8 mouse cellular contexts compared by ENCODE assay signal in genomic region chr6:34543303-34544206, GRCm38 (mm10). TPM values are rescaled to one million over a fixed set of nuclear protein-coding genes. Genes with fewer than 3 reads are reported as not detected.
A peak's percentile ranks its signal among the peaks of the same experiment; 100 is the strongest.
DNase-seq lines count a peak whose midpoint lies in the region; ATAC-seq and TF ChIP-seq lines count a peak whose summit lies in the region.

No protein-coding gene starts in this region.

- DNase-seq in lung, embryonic 14.5 days = peak; percentile 65
- DNase-seq in lung, postnatal 25 days (ENCODE audit: low spot score) = no peak
- peak; percentile 81 for DNase-seq in kidney, postnatal 0 days (ENCODE audit: low spot score)
- no peak for DNase-seq in gastrocnemius, postnatal 14 days
- no peak for DNase-seq in cerebellum, adult 9-10 months

- peaks cover 34% of the 10 kb centered on the region for H3K4me1 ChIP-seq in lung, embryonic 14.5 days (ENCODE audit: insufficient read depth)
- H3K4me1 ChIP-seq in forebrain, embryonic 13.5 days = peaks cover 13% of the 10 kb centered on the region
- no peaks in the 10 kb centered on the region for H3K4me1 ChIP-seq in kidney, postnatal 0 days (replicated peaks; ENCODE audit: insufficient read depth, low read length)
- peaks cover 10% of the 10 kb centered on the region for H3K4me1 ChIP-seq in small intestine, adult 2 months (ENCODE audit: control insufficient read depth, insufficient read depth, insufficient read length, low read length)
- no peaks in the 10 kb centered on the region for H3K4me1 ChIP-seq in liver, embryonic 12.5 days

- TF ChIP-seq CTCF in lung, embryonic 14.5 days (IDR thresholded peaks at IDR 0.05; ENCODE audit: low read depth) = no peak
- TF ChIP-seq CTCF in kidney, postnatal 0 days (IDR thresholded peaks at IDR 0.05; ENCODE audit: low read depth) = no peak
- TF ChIP-seq CTCF in small intestine, adult 2 months (IDR thresholded peaks at IDR 0.05; ENCODE audit: extremely low read depth, insufficient read length, insufficient replicate concordance, low read depth, low read length) = no peak

- H3K4me3 ChIP-seq in lung, embryonic 14.5 days (ENCODE audit: low read depth, low read length) = no peak overlapping the region
- H3K4me3 ChIP-seq in forebrain, embryonic 13.5 days = no peak overlapping the region
- no peak overlapping the region for H3K4me3 ChIP-seq in kidney, postnatal 0 days (replicated peaks; ENCODE audit: low read depth, low read length)
- peak overlapping the region; percentile 14; the same call in 1 of the 2 replicates for H3K4me3 ChIP-seq in small intestine, adult 2 months (ENCODE audit: low read depth, low read length)
- H3K4me3 ChIP-seq in liver, embryonic 12.5 days = no peak overlapping the region

- 19% methylated on average over 21 of the region's 21 CpGs for WGBS in lung, embryonic 14.5 days
- WGBS in forebrain, embryonic 13.5 days = 43% methylated on average over 21 of the region's 21 CpGs
- 45% methylated on average over 21 of the region's 21 CpGs for WGBS in kidney, postnatal 0 days
- 28% methylated on average over 21 of the region's 21 CpGs for WGBS in small intestine, adult 2 months
- 65% methylated on average over 21 of the region's 21 CpGs for WGBS in liver, embryonic 12.5 days (ENCODE audit: insufficient replicate concordance)

- H3K36me3 ChIP-seq in lung, embryonic 14.5 days (ENCODE audit: insufficient read depth) = no peaks in the 10 kb centered on the region
- no peaks in the 10 kb centered on the region for H3K36me3 ChIP-seq in forebrain, embryonic 13.5 days (ENCODE audit: poor library complexity, severe bottlenecking)
- H3K36me3 ChIP-seq in kidney, postnatal 0 days (ENCODE audit: insufficient read depth, low read length) = no peaks in the 10 kb centered on the region
- no peaks in the 10 kb centered on the region for H3K36me3 ChIP-seq in small intestine, adult 2 months (ENCODE audit: control insufficient read depth, insufficient read depth, low read length)
- H3K36me3 ChIP-seq in liver, embryonic 12.5 days = no peaks in the 10 kb centered on the region

- H3K9me3 ChIP-seq in lung, embryonic 14.5 days (ENCODE audit: low read depth, low read length) = no peaks in the 10 kb centered on the region
- no peaks in the 10 kb centered on the region for H3K9me3 ChIP-seq in forebrain, embryonic 13.5 days (replicated peaks)
- H3K9me3 ChIP-seq in kidney, postnatal 0 days (replicated peaks; ENCODE audit: low read length) = no peaks in the 10 kb centered on the region
- no peaks in the 10 kb centered on the region for H3K9me3 ChIP-seq in liver, embryonic 12.5 days (replicated peaks)

- peak overlapping the region; percentile 63 for H3K27ac ChIP-seq in lung, embryonic 14.5 days (ENCODE audit: low read depth)
- H3K27ac ChIP-seq in forebrain, embryonic 13.5 days = no peak overlapping the region
- no peak overlapping the region for H3K27ac ChIP-seq in kidney, postnatal 0 days
- H3K27ac ChIP-seq in small intestine, adult 2 months (ENCODE audit: insufficient read depth, low read depth, low read length) = peak overlapping the region; percentile 63
- no peak overlapping the region for H3K27ac ChIP-seq in liver, embryonic 12.5 days

- intact Hi-C loops in gastrocnemius, postnatal 14 days (cut with DNase I; ENCODE audit: low total_unique reads) = no loop called here

- H3K4me2 ChIP-seq in lung, embryonic 14.5 days = peak overlapping the region; percentile 51
- H3K4me2 ChIP-seq in forebrain, embryonic 13.5 days = peak overlapping the region; percentile 10; the same call in 1 of the 2 replicates
- peak overlapping the region; percentile 31; the same call in 1 of the 2 replicates for H3K4me2 ChIP-seq in kidney, postnatal 0 days (ENCODE audit: low read length)
- H3K4me2 ChIP-seq in liver, embryonic 12.5 days = no peak overlapping the region

- no peak for TF ChIP-seq POLR2A in small intestine, adult 2 months (IDR thresholded peaks at IDR 0.05; ENCODE audit: low read depth, low read length)

- no peaks in the 10 kb centered on the region for H3K27me3 ChIP-seq in lung, embryonic 14.5 days (ENCODE audit: insufficient read depth, low read length)
- H3K27me3 ChIP-seq in forebrain, embryonic 13.5 days = no peaks in the 10 kb centered on the region
- no peaks in the 10 kb centered on the region for H3K27me3 ChIP-seq in kidney, postnatal 0 days (ENCODE audit: insufficient read depth, low read length)
- no peaks in the 10 kb centered on the region for H3K27me3 ChIP-seq in small intestine, adult 2 months (ENCODE audit: control insufficient read depth, insufficient read depth, low read length)
- H3K27me3 ChIP-seq in liver, embryonic 12.5 days (replicated peaks) = peaks cover 12% of the 10 kb centered on the region; the same call in 1 of the 2 replicates

- ATAC-seq in lung, embryonic 14.5 days (ENCODE audit: insufficient read depth) = peak; percentile 60
- ATAC-seq in forebrain, embryonic 13.5 days = no peak
- ATAC-seq in kidney, postnatal 0 days (replicated peaks; ENCODE audit: low FRiP score, low read depth) = 0 out of 2 replicates have a peak, but pooled peaks have one; percentile 21
- ATAC-seq in liver, embryonic 12.5 days = no peak

- H3K9ac ChIP-seq in lung, embryonic 14.5 days = no peak overlapping the region
- no peak overlapping the region for H3K9ac ChIP-seq in forebrain, embryonic 13.5 days
- no peak overlapping the region for H3K9ac ChIP-seq in kidney, postnatal 0 days (ENCODE audit: low read depth, low read length)
- no peak overlapping the region for H3K9ac ChIP-seq in liver, embryonic 12.5 days

RNA-seq across cellular contexts. Expression of gene Cald1, which starts 54.7 kb away (rescaled TPM):
- 283 and 297 TPM in 2 replicates for polyA plus RNA-seq in lung, embryonic 14.5 days (2014; fragmentation: Nextera tagmentation; extraction: Ambion mirVana)
- polyA plus RNA-seq in forebrain, embryonic 13.5 days (2015; fragmentation: Nextera tagmentation; extraction: Ambion mirVana) = 73.1 and 79.4 TPM in 2 replicates
- polyA plus RNA-seq in kidney, postnatal 0 days (2015; fragmentation: Nextera tagmentation; extraction: Ambion mirVana) = 233 and 263 TPM in 2 replicates
- polyA plus RNA-seq in small intestine, adult 2 months (2012; rRNA removed) = 4.2 and 5.6 TPM in 2 replicates
- 10 to 100 TPM; 51.7 to 53.7 TPM for total RNA-seq in gastrocnemius, postnatal 14 days (2021)
- polyA plus RNA-seq in liver, embryonic 12.5 days (2016; fragmentation: Nextera tagmentation; extraction: Ambion mirVana) = 76.2 and 80.2 TPM in 2 replicates

Comparison
In these comparisons a context has a peak if more than half of its experiments do, and no peak if none do; other contexts are left out.
1. DNase-seq: peak in lung, embryonic 14.5 days (single experiment) and kidney, postnatal 0 days (single experiment); none in lung, postnatal 25 days (single experiment), gastrocnemius, postnatal 14 days (single experiment) and cerebellum, adult 9-10 months (single experiment).
2. ATAC-seq: peak in lung, embryonic 14.5 days (single experiment) and kidney, postnatal 0 days (single experiment); none in forebrain, embryonic 13.5 days (single experiment) and liver, embryonic 12.5 days (single experiment).
3. H3K27ac ChIP-seq: peak in lung, embryonic 14.5 days (single experiment) and small intestine, adult 2 months (single experiment); none in forebrain, embryonic 13.5 days (single experiment), kidney, postnatal 0 days (single experiment) and liver, embryonic 12.5 days (single experiment).
4. RNA of gene Cald1, which starts 54.7 kb away (polyA plus RNA-seq): 283 to 297 TPM in lung, embryonic 14.5 days, 233 to 263 TPM in kidney, postnatal 0 days, 76.2 to 80.2 TPM in liver, embryonic 12.5 days and 73.1 to 79.4 TPM in forebrain, embryonic 13.5 days; 4.2 to 5.6 TPM in small intestine, adult 2 months; every median in the first group is over 10 times any median in the second.